Mouse (Mus musculus) lung, postnatal 25 days (tissue): Measurements from ENCODE around the gene Med1.
"Not testable (repeated sequence)": the region's sequence is repeated elsewhere in the genome, so short reads cannot be mapped to it uniquely, and the experiment has no call there.

ENCODE experiments used
- DNase-seq: peaks from one replicate; pipeline ENCODE4 v3.0.0; 2022; ENCODE audit warnings: low spot score

Gene Med1

DNA sequence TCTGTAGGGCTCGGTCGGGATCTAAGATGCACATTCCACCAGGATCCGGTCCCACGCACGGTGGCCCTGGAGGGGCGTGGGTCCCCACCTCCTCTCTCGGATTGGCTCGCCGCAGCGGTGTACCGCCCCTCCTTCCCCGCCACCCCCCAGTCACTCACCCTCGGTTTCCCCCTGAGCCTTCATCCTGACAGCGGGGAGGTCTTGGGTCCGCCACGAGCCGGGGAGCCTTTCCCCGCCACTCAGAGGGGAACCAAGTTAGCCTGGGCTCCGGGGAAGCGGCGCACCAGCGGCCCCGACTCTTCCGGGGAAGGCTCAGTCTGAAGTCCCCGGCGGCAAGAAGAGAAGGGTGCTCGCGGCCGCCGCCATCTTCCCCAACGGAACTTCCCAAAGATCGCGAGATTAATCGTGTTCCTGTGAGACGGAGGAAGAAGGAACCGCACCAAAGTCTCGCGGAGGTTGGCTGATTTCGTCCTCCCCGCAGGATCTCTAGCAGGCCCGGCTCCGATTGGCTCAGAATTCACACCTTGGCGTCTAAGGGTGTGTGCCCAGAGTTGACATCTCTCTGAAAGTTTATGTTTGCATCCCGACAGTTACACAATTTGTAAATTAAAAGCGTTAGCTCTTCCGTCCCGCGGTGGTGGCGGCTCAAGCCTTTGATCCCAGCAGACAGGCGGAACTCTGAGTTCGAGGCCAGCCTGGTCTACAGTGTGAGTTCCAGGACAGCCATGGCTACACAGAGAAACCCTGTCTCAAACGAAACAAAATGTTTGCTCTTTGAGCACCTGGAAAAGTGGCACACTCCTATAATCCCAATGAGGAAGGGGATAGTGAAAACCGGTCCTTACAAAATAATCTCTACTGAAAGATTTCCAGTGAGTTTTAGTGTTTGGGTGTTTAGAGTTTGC, at the start of gene Med1:
Gene Med1 (minus strand): TSS at position 393 of the 905 bp plus-strand sequence.
- DNase-seq: peak; percentile 97

GRCm38 (mm10) chr11:98238995-98239394, 45.9 kb upstream of the Med1 start:
- DNase-seq: no peak

- no peak for DNase-seq
Observed at GRCm38 (mm10) chr11:98238416-98238815, 45.3 kb upstream of the Med1 start.

- no peak for DNase-seq
Observed at GRCm38 (mm10) chr11:98226349-98226748, 33.3 kb upstream of the Med1 start.

DNA sequence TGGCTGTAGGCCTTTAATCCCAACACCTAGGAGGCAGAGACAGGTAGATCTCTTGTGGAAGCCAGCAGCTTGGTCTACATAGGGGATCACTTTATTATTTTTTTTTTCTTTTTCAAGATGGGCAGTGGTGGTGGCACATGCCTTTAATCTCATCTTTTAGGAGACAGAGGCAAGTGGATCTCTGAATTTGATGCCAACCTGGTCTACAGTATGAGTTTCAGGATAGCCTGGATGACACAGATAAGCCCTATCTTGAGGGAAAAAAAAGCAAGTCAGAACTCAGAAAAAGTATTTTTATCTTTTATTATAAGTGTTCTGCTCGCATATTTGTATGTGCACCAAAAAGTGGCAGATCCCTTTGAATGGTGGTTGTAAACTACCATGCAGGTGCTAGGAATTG, 20.2 kb upstream of the Med1 start:
- no peak for DNase-seq

- DNase-seq: not testable (repeated sequence)
Observed at GRCm38 (mm10) chr11:98209661-98210060, 16.6 kb upstream of the Med1 start.

- not testable (repeated sequence) for DNase-seq
Observed at GRCm38 (mm10) chr11:98206281-98206680, 13.2 kb upstream of the Med1 start.

DNA sequence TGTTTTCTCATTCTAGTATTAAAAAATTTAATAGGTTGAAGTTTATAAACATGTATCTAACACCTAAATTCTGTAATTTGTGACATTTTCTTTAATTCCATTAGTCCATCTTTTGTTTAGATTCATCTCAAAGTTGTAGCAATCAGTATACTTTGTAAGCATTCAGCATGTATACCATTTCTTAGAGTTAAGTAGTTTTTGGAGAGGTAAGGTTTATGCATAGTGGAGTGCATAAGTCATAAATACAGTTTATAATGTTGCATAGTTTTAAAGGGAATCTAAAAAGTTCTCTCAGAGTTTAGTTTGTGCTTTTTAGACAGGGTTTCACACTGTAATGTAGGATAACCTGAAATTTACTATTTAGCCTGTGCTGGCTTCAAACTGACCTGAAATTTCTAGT, 12.4 kb upstream of the Med1 start:
- DNase-seq: no peak

- DNase-seq: no peak
Observed at GRCm38 (mm10) chr11:98203931-98204421, 10.9 kb upstream of the Med1 start.

GRCm38 (mm10) chr11:98203351-98203911, 10.3 kb upstream of the Med1 start:
- DNase-seq: peak; percentile 32

DNA sequence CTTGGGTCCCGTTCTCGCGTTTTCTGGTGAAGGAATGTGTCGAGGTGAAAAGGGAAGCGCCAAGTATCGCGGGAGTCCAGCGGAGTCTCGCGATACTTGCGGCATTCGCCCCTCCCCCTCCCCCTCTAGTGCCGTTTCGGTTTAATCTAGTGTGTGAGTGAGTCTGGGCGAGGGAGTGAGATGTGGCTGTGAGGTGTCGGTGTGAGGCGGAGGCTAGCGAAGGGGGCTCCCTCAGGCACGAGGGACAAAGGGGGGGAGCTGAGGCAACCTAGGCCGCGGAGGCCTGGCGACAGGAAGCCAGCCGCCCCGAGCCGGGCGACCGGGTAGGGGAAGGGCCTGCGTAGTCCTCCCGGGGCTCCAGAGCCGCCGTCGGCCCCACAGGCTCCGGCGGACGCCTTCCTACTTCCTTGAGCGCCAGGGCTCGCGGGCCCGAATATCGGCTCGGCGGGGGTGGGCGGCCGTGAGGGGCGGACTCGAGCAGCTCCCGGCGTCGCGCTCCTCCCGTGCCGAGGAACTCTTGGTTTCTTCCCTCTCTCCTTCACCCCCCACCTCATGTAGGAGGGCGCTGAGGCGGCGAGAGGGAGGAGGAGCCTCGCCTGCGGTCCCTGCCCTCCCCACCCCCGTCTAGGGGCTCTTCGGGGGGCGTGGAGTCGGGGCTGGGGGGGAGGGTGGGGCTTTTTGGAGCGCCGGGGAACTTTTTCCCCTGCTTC, 9.7 kb upstream of the Med1 start, which contains the start of gene Cdk12:
Gene Cdk12 (plus strand): TSS at position 419 of the 710 bp plus-strand sequence.
- peak; percentile 97 for DNase-seq

DNA sequence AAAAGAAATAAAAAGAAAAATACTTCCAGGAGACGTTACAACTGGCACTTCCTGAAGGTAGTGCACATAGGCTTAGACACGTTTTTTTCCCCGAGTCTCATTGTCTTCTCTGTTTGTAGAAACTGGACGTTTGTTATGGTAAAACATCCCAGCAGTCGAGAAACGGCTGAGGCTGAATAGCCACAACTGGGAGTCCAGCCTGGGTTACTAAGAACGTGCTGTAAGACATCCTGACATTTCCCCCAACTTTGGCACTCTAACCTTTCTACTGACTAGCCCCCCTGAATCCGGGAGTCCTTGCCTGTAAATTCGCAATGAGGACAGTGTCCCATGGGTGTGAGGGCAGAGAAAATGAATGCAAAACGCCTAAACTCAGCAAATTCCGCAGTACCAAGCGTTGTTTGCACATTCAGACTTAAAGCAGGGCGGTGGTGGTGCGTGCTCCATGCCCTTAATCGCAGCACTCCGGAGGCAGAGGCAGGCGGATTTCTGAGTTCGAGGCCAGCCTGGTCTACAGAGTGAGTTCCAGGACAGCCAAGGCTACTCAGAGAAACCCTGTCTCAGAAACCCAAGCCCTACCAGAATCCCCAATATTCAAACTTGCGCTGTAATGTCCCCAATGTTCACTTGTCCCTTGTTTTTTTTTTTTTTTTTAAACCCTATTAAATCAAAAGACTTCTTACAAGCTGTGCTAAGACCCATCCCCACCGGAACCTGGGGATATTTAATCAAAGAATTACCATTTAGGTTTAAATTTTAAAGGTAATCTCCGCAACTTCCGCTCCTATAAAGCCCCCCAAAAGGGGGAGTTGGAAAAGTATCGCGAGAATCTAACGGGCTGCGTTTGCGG, 8.9 kb upstream of the Med1 start:
- peak; percentile 16 for DNase-seq

DNA sequence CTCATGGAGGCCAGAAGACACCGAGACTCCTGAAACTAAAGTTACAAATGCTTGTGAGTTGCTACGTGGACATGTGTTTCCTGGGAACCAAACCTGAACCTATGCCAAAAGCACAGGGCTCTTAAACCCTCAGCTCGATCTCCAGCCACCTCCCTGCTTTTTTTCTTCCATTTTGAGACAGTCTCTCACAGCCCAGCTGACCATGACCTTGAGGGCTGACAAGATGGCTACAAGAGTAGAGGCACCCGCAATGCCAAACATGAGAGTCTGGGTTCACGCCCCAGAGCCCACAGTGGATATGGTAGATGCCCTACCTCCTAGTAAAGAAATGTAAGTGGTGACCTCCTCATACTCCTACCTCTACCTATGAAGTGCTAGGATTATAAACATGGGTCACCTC, 2.3 kb downstream of the Med1 start:
- DNase-seq: no peak

- DNase-seq: peak; percentile 75
Observed at GRCm38 (mm10) chr11:98187640-98188395, 5.3 kb downstream of the Med1 start.

DNA sequence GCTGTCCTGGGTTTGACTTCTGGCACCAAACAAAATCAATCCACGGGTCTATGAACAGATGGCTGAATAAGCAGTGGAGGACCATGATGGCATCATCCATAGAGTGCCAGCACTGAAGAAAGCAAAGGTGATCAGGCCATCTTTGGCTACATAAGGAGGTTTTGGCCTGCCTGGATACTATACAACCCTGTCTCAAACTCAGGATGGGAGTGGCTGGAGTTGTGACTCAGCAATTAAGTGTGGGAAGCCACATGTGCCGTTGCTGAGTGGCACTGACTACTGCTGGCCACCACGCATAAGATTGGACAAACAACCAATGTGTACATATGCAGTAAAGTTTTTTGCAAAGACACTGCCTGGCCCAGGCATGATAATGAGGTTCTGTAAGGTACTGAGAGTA, 10.9 kb downstream of the Med1 start:
- DNase-seq: not testable (repeated sequence)

DNA sequence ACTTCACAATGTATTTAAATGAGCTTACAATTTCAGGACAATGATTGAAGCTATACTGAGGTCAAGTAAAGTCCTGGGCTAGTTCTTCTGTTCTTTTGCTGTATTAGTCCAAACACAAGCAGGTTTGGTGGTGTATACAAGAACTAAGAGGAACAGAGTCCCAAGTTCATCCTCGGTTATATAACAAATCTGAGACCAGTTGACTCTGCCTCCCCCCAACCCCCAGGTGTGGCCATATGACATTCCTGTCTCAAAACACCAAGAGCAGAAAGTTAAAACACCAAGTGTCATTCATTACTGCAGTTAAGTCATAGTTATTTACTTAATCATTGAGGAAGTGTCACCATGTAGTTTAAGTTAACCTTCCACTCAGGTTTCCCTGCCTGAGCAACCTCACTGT, 24.7 kb downstream of the Med1 start:
- DNase-seq: no peak

DNA sequence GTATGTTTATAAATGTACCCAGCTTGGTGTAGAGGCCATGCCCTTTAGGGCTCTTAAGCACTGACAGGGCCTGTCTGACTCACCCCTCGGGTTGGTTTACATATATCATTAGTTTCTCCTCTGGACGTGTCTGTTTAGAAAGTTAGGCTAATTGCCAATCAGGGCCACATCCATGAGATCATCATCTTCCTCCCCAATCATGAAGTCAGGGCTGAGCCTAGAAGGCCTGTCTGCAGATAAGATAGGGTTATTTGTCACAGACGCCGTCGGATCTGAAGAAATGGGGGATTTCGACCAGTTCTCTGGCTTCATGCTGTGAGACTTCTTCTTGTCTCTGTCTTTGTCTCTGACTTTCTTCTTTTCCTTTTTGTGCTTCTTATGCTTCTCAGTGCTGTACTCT, 38.0 kb downstream of the Med1 start:
- no peak for DNase-seq

- no peak for DNase-seq
Observed at GRCm38 (mm10) chr11:98150625-98151156, 42.4 kb downstream of the Med1 start.

DNA sequence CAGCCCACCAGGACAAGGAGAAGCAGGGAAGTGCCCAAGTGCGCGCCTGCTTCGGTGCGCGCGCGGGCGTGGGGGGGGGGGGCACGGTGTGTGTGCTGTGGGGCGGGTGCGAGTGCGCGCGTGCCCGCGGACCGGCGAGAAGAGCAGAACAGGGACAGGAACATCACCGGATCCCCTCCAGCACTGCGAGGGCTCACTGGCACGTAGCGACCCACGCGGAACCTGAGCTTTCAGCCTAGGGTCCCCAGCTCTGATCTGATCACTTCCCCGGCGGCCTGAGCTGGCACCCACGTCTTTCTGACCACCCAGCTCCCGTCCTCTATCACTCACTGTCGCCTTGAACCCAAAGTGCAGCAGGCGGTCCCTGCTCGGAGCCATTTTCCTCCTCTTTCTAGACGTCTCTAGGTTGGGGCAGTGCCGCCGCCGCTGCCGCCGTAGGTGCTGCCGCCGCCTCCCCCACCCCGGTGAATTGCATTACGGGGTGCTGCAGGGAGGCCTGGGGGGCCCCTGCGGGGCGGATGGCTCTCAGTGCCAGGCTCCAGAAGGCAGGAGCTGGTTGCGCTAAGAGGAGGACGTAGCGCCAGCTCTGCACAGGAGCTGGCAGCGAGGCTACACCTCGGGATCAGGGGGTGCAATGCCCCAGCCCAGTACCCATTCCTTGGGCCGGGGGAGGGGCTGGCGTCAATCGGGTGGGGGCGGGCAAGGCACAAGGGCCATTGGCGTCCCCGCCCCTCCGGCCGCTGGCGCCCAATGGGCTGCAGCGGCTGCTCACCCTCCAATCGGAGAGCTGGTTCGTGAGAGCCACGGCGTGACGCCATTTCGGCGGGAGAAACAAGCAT, 43.1 kb downstream of the Med1 start, which contains the start of gene Fbxl20:
Gene Fbxl20 (minus strand): TSS at position 618 of the 839 bp plus-strand sequence.
- DNase-seq: peak; percentile 91
